Mouse (Mus musculus): ENCODE measurements around the gene Gdpd1. TPM values are rescaled to one million over a fixed set of nuclear protein-coding genes. Genes with fewer than 3 reads are reported as not detected.
A peak's percentile ranks its signal among the peaks of the same experiment; 100 is the strongest.

Gdpd1 gene
- polyA plus RNA-seq, 1 experiment = 1.2 TPM

GRCm38 (mm10) chr11:87015691-87016090, 58.2 kb downstream of the Gdpd1 start:
- TF ChIP-seq FLI1 (IDR thresholded peaks at IDR 0.05; ENCODE audit: low read length) = no peak
- no peak for TF ChIP-seq GATA1 (IDR thresholded peaks at IDR 0.05; ENCODE audit: borderline replicate concordance, low read length)
- no peaks in the 10 kb centered on the region for H3K36me3 ChIP-seq (replicated peaks; ENCODE audit: low read length)
- peaks cover 6% of the 10 kb centered on the region; the same call in 1 of the 2 replicates for H3K4me1 ChIP-seq
- H3K4me3 ChIP-seq (replicated peaks) = no peak overlapping the region
- H3K27me3 ChIP-seq (replicated peaks) = peaks cover 4% of the 10 kb centered on the region
- H3K9me3 ChIP-seq = peaks cover 6% of the 10 kb centered on the region

- Histone ChIP-seq H3K9me3 (no peaks in the 10 kb centered on the region), H3K4me1 (0 out of 2 replicates have a peak, but pooled peaks cover 4% of the 10 kb centered on the region), H3K36me3 (replicated peaks; ENCODE audit: low read length) (no peaks in the 10 kb centered on the region), H3K27me3 (replicated peaks) (peaks cover 7% of the 10 kb centered on the region), H3K4me3 (replicated peaks) (no peak overlapping the region)
- no peak for TF ChIP-seq FLI1 (IDR thresholded peaks at IDR 0.05; ENCODE audit: low read length)
- TF ChIP-seq GATA1 (IDR thresholded peaks at IDR 0.05; ENCODE audit: borderline replicate concordance, low read length) = no peak
Measured at GRCm38 (mm10) chr11:87010476-87010875, 63.4 kb downstream of the Gdpd1 start.

- no peaks in the 10 kb centered on the region for H3K36me3 ChIP-seq (replicated peaks; ENCODE audit: low read length)
- H3K27me3 ChIP-seq (replicated peaks) = peaks cover 7% of the 10 kb centered on the region
- no peaks in the 10 kb centered on the region for H3K9me3 ChIP-seq
- H3K4me1 ChIP-seq = peaks cover 7% of the 10 kb centered on the region
- TF ChIP-seq GATA1 (IDR thresholded peaks at IDR 0.05; ENCODE audit: borderline replicate concordance, low read length) (no peak), FLI1 (IDR thresholded peaks at IDR 0.05; ENCODE audit: low read length) (no peak)
- no peak overlapping the region for H3K4me3 ChIP-seq (replicated peaks)
Measured at GRCm38 (mm10) chr11:87007371-87007770, 66.5 kb downstream of the Gdpd1 start.

GRCm38 (mm10) chr11:87004960-87005755, 68.7 kb downstream of the Gdpd1 start:
- no peak overlapping the region for H3K4me3 ChIP-seq (replicated peaks)
- H3K9me3 ChIP-seq = no peaks in the 10 kb centered on the region
- no peak for TF ChIP-seq GATA1 (IDR thresholded peaks at IDR 0.05; ENCODE audit: borderline replicate concordance, low read length)
- peaks cover 11% of the 10 kb centered on the region for H3K4me1 ChIP-seq
- H3K36me3 ChIP-seq (replicated peaks; ENCODE audit: low read length) = no peaks in the 10 kb centered on the region
- peaks cover 14% of the 10 kb centered on the region for H3K27me3 ChIP-seq (replicated peaks)

GRCm38 (mm10) chr11:87002078-87002829, 71.6 kb downstream of the Gdpd1 start:
- Histone ChIP-seq H3K4me3 (replicated peaks) (no peak overlapping the region), H3K27me3 (replicated peaks) (peaks cover 11% of the 10 kb centered on the region), H3K9me3 (no peaks in the 10 kb centered on the region), H3K4me1 (peaks cover 11% of the 10 kb centered on the region), H3K36me3 (replicated peaks; ENCODE audit: low read length) (no peaks in the 10 kb centered on the region)
- TF ChIP-seq FLI1 (IDR thresholded peaks at IDR 0.05; ENCODE audit: low read length) = no peak
- TF ChIP-seq GATA1 (IDR thresholded peaks at IDR 0.05; ENCODE audit: borderline replicate concordance, low read length) = no peak

GRCm38 (mm10) chr11:87001217-87001616, 72.6 kb downstream of the Gdpd1 start:
- Histone ChIP-seq H3K36me3 (replicated peaks; ENCODE audit: low read length) (no peaks in the 10 kb centered on the region), H3K27me3 (replicated peaks) (peaks cover 11% of the 10 kb centered on the region), H3K4me3 (replicated peaks) (no peak overlapping the region), H3K4me1 (peaks cover 14% of the 10 kb centered on the region), H3K9me3 (no peaks in the 10 kb centered on the region)
- TF ChIP-seq GATA1 (IDR thresholded peaks at IDR 0.05; ENCODE audit: borderline replicate concordance, low read length) = no peak
- no peak for TF ChIP-seq FLI1 (IDR thresholded peaks at IDR 0.05; ENCODE audit: low read length)

- Histone ChIP-seq H3K36me3 (replicated peaks; ENCODE audit: low read length) (no peaks in the 10 kb centered on the region), H3K27me3 (replicated peaks) (peaks cover 28% of the 10 kb centered on the region), H3K9me3 (no peaks in the 10 kb centered on the region), H3K4me3 (replicated peaks) (no peak overlapping the region), H3K4me1 (peaks cover 44% of the 10 kb centered on the region)
- TF ChIP-seq GATA1 (IDR thresholded peaks at IDR 0.05; ENCODE audit: borderline replicate concordance, low read length) (no peak), FLI1 (IDR thresholded peaks at IDR 0.05; ENCODE audit: low read length) (no peak)
Measured at GRCm38 (mm10) chr11:86996266-86996665, 77.6 kb downstream of the Gdpd1 start.

- Histone ChIP-seq H3K36me3 (replicated peaks; ENCODE audit: low read length) (no peaks in the 10 kb centered on the region), H3K4me3 (replicated peaks) (peak overlapping the region; percentile 78), H3K9me3 (no peaks in the 10 kb centered on the region), H3K4me1 (peaks cover 43% of the 10 kb centered on the region), H3K27me3 (replicated peaks) (peaks cover 28% of the 10 kb centered on the region)
- TF ChIP-seq FLI1 (IDR thresholded peaks at IDR 0.05; ENCODE audit: low read length) = no peak
- TF ChIP-seq GATA1 (IDR thresholded peaks at IDR 0.05; ENCODE audit: borderline replicate concordance, low read length) = no peak
Measured at GRCm38 (mm10) chr11:86995625-86996221, 78.1 kb downstream of the Gdpd1 start.

- no peak for TF ChIP-seq GATA1 (IDR thresholded peaks at IDR 0.05; ENCODE audit: borderline replicate concordance, low read length)
- no peak for TF ChIP-seq FLI1 (IDR thresholded peaks at IDR 0.05; ENCODE audit: low read length)
- Histone ChIP-seq H3K9me3 (no peaks in the 10 kb centered on the region), H3K36me3 (replicated peaks; ENCODE audit: low read length) (no peaks in the 10 kb centered on the region), H3K27me3 (replicated peaks) (peaks cover 32% of the 10 kb centered on the region), H3K4me1 (peaks cover 48% of the 10 kb centered on the region), H3K4me3 (replicated peaks) (no peak overlapping the region)
Measured at GRCm38 (mm10) chr11:86994791-86995624, 78.9 kb downstream of the Gdpd1 start.

Measured in megakaryocyte, embryonic 14.5 days (primary cell).